Mouse (Mus musculus): Measurements from ENCODE around the gene Senp6. TPM values are rescaled to one million over a fixed set of nuclear protein-coding genes. Genes with fewer than 3 reads are reported as not detected.

The Senp6 gene
- polyA plus RNA-seq, 2 experiments = 14.6 to 15.2 TPM

- Histone ChIP-seq H3K27me3 (ENCODE audit: control insufficient read depth, insufficient read depth, low read length) (no peaks in the 10 kb centered on the region; the same call in 1 of the 2 replicates), H3K4me2 (ENCODE audit: low read depth) (no peak overlapping the region), H3K4me1 (replicated peaks; ENCODE audit: control insufficient read depth in 2 of 2, insufficient read depth in 2 of 2, low read length in 1 of 2) (no peaks in the 10 kb centered on the region; a peak in 1 of 4 replicates), H3K36me3 (replicated peaks; ENCODE audit: control insufficient read depth, insufficient read depth, low read depth) (no peaks in the 10 kb centered on the region), H3K27ac (no peak overlapping the region), H3K9me3 (ENCODE audit: control insufficient read depth, low read length) (no peaks in the 10 kb centered on the region), H3K9ac (replicated peaks) (no peak overlapping the region), H3K4me3 (ENCODE audit: insufficient read depth in 1 of 2, low read depth in 2 of 2, low read length in 2 of 2) (no peak overlapping the region)
- TF ChIP-seq CTCF (IDR thresholded peaks at IDR 0.05; ENCODE audit: low read depth) (no peak), EP300 (IDR thresholded peaks at IDR 0.05; ENCODE audit: low read depth) (no peak)
- no peak for DNase-seq (ENCODE audit: low read depth in 3 of 3, low spot score in 3 of 3)
- 60% methylated on average over 12 of the region's 12 CpGs for WGBS (ENCODE audit: insufficient replicate concordance)
- ATAC-seq (ENCODE audit: insufficient read depth) = no peak
Observed at GRCm38 (mm10) chr9:80157840-80158465, 91.2 kb downstream of the Senp6 start.

GRCm38 (mm10) chr9:80158937-80159336 is 92.2 kb downstream of the Senp6 start:
- 73% methylated on average over 5 of the region's 5 CpGs for WGBS (ENCODE audit: insufficient replicate concordance)
- no peak for ATAC-seq (ENCODE audit: insufficient read depth)
- no peak overlapping the region for H3K27ac ChIP-seq
- H3K9ac ChIP-seq (replicated peaks) = no peak overlapping the region
- TF ChIP-seq EP300 (IDR thresholded peaks at IDR 0.05; ENCODE audit: low read depth) (no peak), CTCF (IDR thresholded peaks at IDR 0.05; ENCODE audit: low read depth) (no peak)
- H3K4me2 ChIP-seq (ENCODE audit: low read depth) = no peak overlapping the region
- H3K4me1 ChIP-seq (replicated peaks; ENCODE audit: control insufficient read depth in 2 of 2, insufficient read depth in 2 of 2, low read length in 1 of 2) = no peaks in the 10 kb centered on the region; a peak in 1 of 4 replicates
- no peaks in the 10 kb centered on the region for H3K9me3 ChIP-seq (ENCODE audit: control insufficient read depth, low read length)
- DNase-seq (ENCODE audit: low read depth in 3 of 3, low spot score in 3 of 3) = no peak
- no peaks in the 10 kb centered on the region for H3K36me3 ChIP-seq (replicated peaks; ENCODE audit: control insufficient read depth, insufficient read depth, low read depth)
- no peak overlapping the region for H3K4me3 ChIP-seq (ENCODE audit: insufficient read depth in 1 of 2, low read depth in 2 of 2, low read length in 2 of 2)
- no peaks in the 10 kb centered on the region; the same call in 1 of the 2 replicates for H3K27me3 ChIP-seq (ENCODE audit: control insufficient read depth, insufficient read depth, low read length)

- no peaks in the 10 kb centered on the region; the same call in 1 of the 2 replicates for H3K27me3 ChIP-seq (ENCODE audit: control insufficient read depth, insufficient read depth, low read length)
- ATAC-seq (ENCODE audit: insufficient read depth) (no peak), DNase-seq (ENCODE audit: low read depth in 3 of 3, low spot score in 3 of 3) (no peak)
- TF ChIP-seq CTCF (IDR thresholded peaks at IDR 0.05; ENCODE audit: low read depth) = no peak
- no peak for TF ChIP-seq EP300 (IDR thresholded peaks at IDR 0.05; ENCODE audit: low read depth)
- 67% methylated on average over 4 of the region's 4 CpGs for whole genome bisulfite sequencing (ENCODE audit: insufficient replicate concordance)
- H3K4me3 ChIP-seq (ENCODE audit: insufficient read depth in 1 of 2, low read depth in 2 of 2, low read length in 2 of 2) = no peak overlapping the region
- no peak overlapping the region for H3K27ac ChIP-seq
- H3K4me1 ChIP-seq (replicated peaks; ENCODE audit: control insufficient read depth in 2 of 2, insufficient read depth in 2 of 2, low read length in 1 of 2) = peaks cover 0 to 5% of the 10 kb centered on the region in 2 experiments; a peak in 2 of 4 replicates
- no peak overlapping the region for H3K9ac ChIP-seq (replicated peaks)
- no peaks in the 10 kb centered on the region for H3K36me3 ChIP-seq (replicated peaks; ENCODE audit: control insufficient read depth, insufficient read depth, low read depth)
- H3K9me3 ChIP-seq (ENCODE audit: control insufficient read depth, low read length) = no peaks in the 10 kb centered on the region
- no peak overlapping the region for H3K4me2 ChIP-seq (ENCODE audit: low read depth)
Observed at GRCm38 (mm10) chr9:80161451-80161850, 94.7 kb downstream of the Senp6 start.

- Histone ChIP-seq H3K36me3 (replicated peaks; ENCODE audit: control insufficient read depth, insufficient read depth, low read depth) (no peaks in the 10 kb centered on the region), H3K27me3 (ENCODE audit: control insufficient read depth, insufficient read depth, low read length) (no peaks in the 10 kb centered on the region; the same call in 1 of the 2 replicates), H3K4me1 (replicated peaks; ENCODE audit: control insufficient read depth in 2 of 2, insufficient read depth in 2 of 2, low read length in 1 of 2) (peaks cover 0 to 7% of the 10 kb centered on the region in 2 experiments; a peak in 2 of 4 replicates), H3K27ac (no peak overlapping the region), H3K9ac (replicated peaks) (no peak overlapping the region), H3K4me2 (ENCODE audit: low read depth) (no peak overlapping the region), H3K9me3 (ENCODE audit: control insufficient read depth, low read length) (no peaks in the 10 kb centered on the region), H3K4me3 (ENCODE audit: insufficient read depth in 1 of 2, low read depth in 2 of 2, low read length in 2 of 2) (no peak overlapping the region)
- TF ChIP-seq EP300 (IDR thresholded peaks at IDR 0.05; ENCODE audit: low read depth) (no peak), CTCF (IDR thresholded peaks at IDR 0.05; ENCODE audit: low read depth) (no peak)
- 20% methylated on average over 4 of the region's 4 CpGs for WGBS (ENCODE audit: insufficient replicate concordance)
- ATAC-seq (ENCODE audit: insufficient read depth) (no peak), DNase-seq (ENCODE audit: low read depth in 3 of 3, low spot score in 3 of 3) (no peak)
Observed at GRCm38 (mm10) chr9:80163126-80163723, 96.5 kb downstream of the Senp6 start.

GRCm38 (mm10) chr9:80164191-80164590 is 97.5 kb downstream of the Senp6 start:
- no peaks in the 10 kb centered on the region for H3K36me3 ChIP-seq (replicated peaks; ENCODE audit: control insufficient read depth, insufficient read depth, low read depth)
- peak overlapping the region; percentile 97 for H3K4me2 ChIP-seq (ENCODE audit: low read depth)
- peak overlapping the region; percentile 73 to 76 for H3K4me3 ChIP-seq (ENCODE audit: insufficient read depth in 1 of 2, low read depth in 2 of 2, low read length in 2 of 2)
- TF ChIP-seq CTCF (IDR thresholded peaks at IDR 0.05; ENCODE audit: low read depth) = no peak
- TF ChIP-seq EP300 (IDR thresholded peaks at IDR 0.05; ENCODE audit: low read depth) = no peak
- DNase-seq (ENCODE audit: low read depth in 3 of 3, low spot score in 3 of 3) (no peak), ATAC-seq (ENCODE audit: insufficient read depth) (0 out of 2 replicates have a peak, but pooled peaks have one; percentile 2)
- H3K9ac ChIP-seq (replicated peaks) = no peak overlapping the region
- H3K27me3 ChIP-seq (ENCODE audit: control insufficient read depth, insufficient read depth, low read length) = no peaks in the 10 kb centered on the region; the same call in 1 of the 2 replicates
- WGBS (ENCODE audit: insufficient replicate concordance) = 2% methylated on average over 13 of the region's 13 CpGs
- peaks cover 0 to 7% of the 10 kb centered on the region in 2 experiments; a peak in 2 of 4 replicates for H3K4me1 ChIP-seq (replicated peaks; ENCODE audit: control insufficient read depth in 2 of 2, insufficient read depth in 2 of 2, low read length in 1 of 2)
- no peak overlapping the region for H3K27ac ChIP-seq
- no peaks in the 10 kb centered on the region for H3K9me3 ChIP-seq (ENCODE audit: control insufficient read depth, low read length)

All from liver, embryonic 14.5 days (tissue).